Mouse (Mus musculus): ENCODE results near the gene Tppp3.

DNA sequence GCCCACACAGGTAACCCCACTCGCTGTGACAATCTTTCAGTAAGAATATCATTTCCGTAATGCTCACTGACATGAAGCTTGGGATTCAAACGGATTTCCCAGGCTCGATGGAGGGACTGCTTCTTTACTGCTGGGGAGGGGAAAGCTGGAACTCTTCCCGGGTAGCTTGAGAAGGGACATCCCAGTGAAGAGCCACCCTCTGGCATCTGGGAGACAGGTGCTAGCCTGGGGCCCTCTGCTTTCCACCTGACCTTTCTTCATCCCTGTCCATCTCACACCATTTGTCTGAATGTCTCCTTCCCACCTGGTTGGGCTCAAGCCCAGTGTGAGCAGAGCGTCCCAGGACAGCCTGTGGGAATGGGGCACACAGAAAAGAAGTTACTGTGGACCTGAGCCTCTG is 5.1 kb downstream of the Tppp3 start:
- TF ChIP-seq CTCF (IDR thresholded peaks at IDR 0.05; ENCODE audit: insufficient read depth, low read length) (no peak), POLR2A (IDR thresholded peaks at IDR 0.05; ENCODE audit: borderline replicate concordance, extremely low read depth, low read depth, low read length) (no peak)
